Comparison of ENCODE assay signal across 13 mouse cellular contexts in the genomic region with DNA sequence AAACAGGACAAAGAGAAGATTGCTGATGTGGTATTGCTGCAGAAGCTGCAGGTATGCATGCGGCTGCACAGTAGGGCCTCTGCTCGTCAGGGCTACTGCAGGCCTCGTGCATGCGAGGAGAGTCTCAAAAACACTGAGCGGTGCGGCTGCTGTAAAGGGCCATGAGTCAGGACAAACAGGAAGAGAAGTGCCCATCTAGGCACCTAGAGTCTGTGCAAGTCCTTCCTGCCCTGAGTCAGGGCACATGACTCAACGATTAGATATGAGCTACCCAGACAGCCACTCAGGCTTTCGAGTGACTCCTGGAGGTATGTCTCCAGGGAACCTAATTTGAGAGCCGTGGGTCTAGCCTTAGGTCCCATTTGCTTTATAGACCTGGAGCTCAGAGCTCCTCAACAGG. TPM values are rescaled to one million over a fixed set of nuclear protein-coding genes. Genes with fewer than 3 reads are reported as not detected.
DNase-seq lines count a peak whose midpoint lies in the region; ATAC-seq and TF ChIP-seq lines count a peak whose summit lies in the region.
"Had no signal": no experiment of that assay in that cellular context is flagged by ENCODE, and none has a peak within 500 bp of the region (broad histone marks: within the 10 kb centered on the region; RNA-seq: fewer than 3 reads in every experiment).

No protein-coding gene starts in this region.

- H3K4me2 ChIP-seq in heart, postnatal 0 days (ENCODE audit: low read depth, low read length), result no peak overlapping the region
- H3K4me2 ChIP-seq: limb, embryonic 15.5 days had no signal

- DNase-seq in heart, postnatal 0 days (ENCODE audit: low spot score), result no peak
- DNase-seq in heart, adult 9 months (ENCODE audit: low spot score in 2 of 2), result no peak
- DNase-seq in CD4-positive, CD25-positive, alpha-beta regulatory T cell, adult 2 months (ENCODE audit: low read depth, low spot score), result peak; percentile 28
- DNase-seq in left cerebral cortex, adult 2 months (ENCODE audit: extremely low spot score in 1 of 2, low spot score in 2 of 2), result no peak
- DNase-seq in gastrocnemius, postnatal 25 days, result no peak
- DNase-seq in urinary bladder, postnatal 4 days (ENCODE audit: low spot score in 2 of 2), result no peak
- DNase-seq: forebrain, postnatal 0 days; heart, postnatal 36 days; kidney, postnatal 4 days; right cerebral cortex, postnatal 4 days had no signal

- ATAC-seq in heart, postnatal 0 days (ENCODE audit: insufficient read depth, low read depth), result no peak
- ATAC-seq: forebrain, postnatal 0 days had no signal

- intact Hi-C loops in left cerebral cortex, adult 2 months (cut with DNase I), result no loop called here

- H3K9me3 ChIP-seq in heart, postnatal 0 days (replicated peaks; ENCODE audit: control insufficient read depth, low read length), result no peaks in the 10 kb centered on the region
- 0 out of 2 replicates have a peak, but pooled peaks cover 4% of the 10 kb centered on the region for H3K9me3 ChIP-seq in megakaryocyte, embryonic 14.5 days
- H3K9me3 ChIP-seq: limb, embryonic 15.5 days had no signal

- no peak for TF ChIP-seq POLR2A in bone marrow, adult 2 months (IDR thresholded peaks at IDR 0.05; ENCODE audit: borderline replicate concordance, control insufficient read depth, low read depth, low read length)

- H3K4me3 ChIP-seq in heart, postnatal 0 days (ENCODE audit: low read depth, low read length), result no peak overlapping the region
- H3K4me3 ChIP-seq in bone marrow, adult 2 months (replicated peaks; ENCODE audit: control insufficient read depth, low read depth, low read length), result no peak overlapping the region
- H3K4me3 ChIP-seq in megakaryocyte, embryonic 14.5 days (replicated peaks), result peak overlapping the region; percentile 79
- H3K4me3 ChIP-seq in left cerebral cortex, adult 2 months, result no peak overlapping the region
- H3K4me3 ChIP-seq: limb, embryonic 15.5 days had no signal

- no peak for TF ChIP-seq CTCF in heart, postnatal 0 days (IDR thresholded peaks at IDR 0.05; ENCODE audit: low read depth)
- no peak for TF ChIP-seq CTCF in bone marrow, adult 2 months (IDR thresholded peaks at IDR 0.05; ENCODE audit: control insufficient read depth, insufficient read depth, low read length)
- TF ChIP-seq CTCF in left cerebral cortex, adult 2 months (IDR thresholded peaks at IDR 0.05), result no peak

- whole genome bisulfite sequencing in heart, postnatal 0 days, result 37% methylated on average over 9 of the region's 9 CpGs
- 13% methylated on average over 9 of the region's 9 CpGs for WGBS in bone marrow, adult 2 months

- 0 out of 2 replicates have a peak overlapping the region, but pooled peaks have one; percentile 4 for H3K27ac ChIP-seq in heart, postnatal 0 days (ENCODE audit: low read depth)
- H3K27ac ChIP-seq in bone marrow, adult 2 months (ENCODE audit: control insufficient read depth, insufficient read depth, low read depth, low read length, poor library complexity), result peak overlapping the region; percentile 45; the same call in 1 of the 2 replicates
- H3K27ac ChIP-seq in left cerebral cortex, adult 2 months, result no peak overlapping the region
- H3K27ac ChIP-seq: limb, embryonic 15.5 days had no signal

- no peak overlapping the region for H3K9ac ChIP-seq in heart, postnatal 0 days (replicated peaks; ENCODE audit: low read depth, low read length)
- H3K9ac ChIP-seq: forebrain, postnatal 0 days; limb, embryonic 15.5 days had no signal

- no peaks in the 10 kb centered on the region for H3K4me1 ChIP-seq in heart, postnatal 0 days (ENCODE audit: control insufficient read depth, insufficient read depth)
- H3K4me1 ChIP-seq in bone marrow, adult 2 months (ENCODE audit: control insufficient read depth, insufficient read depth, low read length), result peaks cover 6% of the 10 kb centered on the region; the same call in 1 of the 2 replicates
- peaks cover 60% of the 10 kb centered on the region for H3K4me1 ChIP-seq in megakaryocyte, embryonic 14.5 days

- H3K36me3 ChIP-seq in heart, postnatal 0 days (replicated peaks; ENCODE audit: control insufficient read depth, insufficient read depth, low read length), result no peaks in the 10 kb centered on the region
- no peaks in the 10 kb centered on the region for H3K36me3 ChIP-seq in megakaryocyte, embryonic 14.5 days (replicated peaks; ENCODE audit: low read length)

- no peaks in the 10 kb centered on the region for H3K27me3 ChIP-seq in heart, postnatal 0 days (ENCODE audit: control insufficient read depth, insufficient read depth, low read length)
- H3K27me3 ChIP-seq in megakaryocyte, embryonic 14.5 days (replicated peaks), result peaks cover 47% of the 10 kb centered on the region
- H3K27me3 ChIP-seq: limb, embryonic 15.5 days had no signal

- TF ChIP-seq EP300 in heart, postnatal 0 days (IDR thresholded peaks at IDR 0.05; ENCODE audit: low read depth), result no peak

RNA-seq across cellular contexts. Expression of a gene that starts 26.5 kb away (rescaled TPM):
- total RNA-seq in heart, postnatal 0 days (2014; rRNA removed; ENCODE audit: low replicate concordance), result 6.9 and 7.0 TPM in 2 replicates
- polyA plus RNA-seq in heart, postnatal 0 days (2015; fragmentation: Nextera tagmentation; extraction: Ambion mirVana), result 0.75 and 0.89 TPM in 2 replicates
- 10.8 and 12.5 TPM in 2 replicates for polyA plus RNA-seq in bone marrow, adult 2 months (2011; ENCODE audit: insufficient read depth, insufficient read length, low replicate concordance, missing spikeins)
- 0.17 and 1.3 TPM in 2 replicates for polyA plus RNA-seq in megakaryocyte, embryonic 14.5 days (2012; ENCODE audit: insufficient read depth, low replicate concordance)
- 1 to 10 TPM; 2.2 to 3.3 TPM for total RNA-seq in left cerebral cortex, adult 2 months (2021)
- total RNA-seq in gastrocnemius, postnatal 25 days (2021), result 1 to 10 TPM; 1.6 to 2.4 TPM

RNA-seq across cellular contexts. Expression of a gene that starts 50.1 kb away (rescaled TPM):
- total RNA-seq in heart, postnatal 0 days (2014; rRNA removed; ENCODE audit: low replicate concordance), result 301 and 397 TPM in 2 replicates
- 419 and 436 TPM in 2 replicates for polyA plus RNA-seq in heart, postnatal 0 days (2015; fragmentation: Nextera tagmentation; extraction: Ambion mirVana)
- polyA plus RNA-seq in bone marrow, adult 2 months (2011; ENCODE audit: insufficient read depth, insufficient read length, low replicate concordance, missing spikeins), result 53.9 and 105 TPM in 2 replicates
- polyA plus RNA-seq in megakaryocyte, embryonic 14.5 days (2012; ENCODE audit: insufficient read depth, low replicate concordance), result 35.6 and 163 TPM in 2 replicates
- total RNA-seq in left cerebral cortex, adult 2 months (2021), result 100 to 1,000 TPM; 215 to 245 TPM
- 100 to 1,000 TPM; 356 to 366 TPM for total RNA-seq in gastrocnemius, postnatal 25 days (2021)

RNA-seq across cellular contexts. Expression of a gene that starts 54.8 kb away (rescaled TPM):
- 77.6 and 82.4 TPM in 2 replicates for total RNA-seq in heart, postnatal 0 days (2014; rRNA removed; ENCODE audit: low replicate concordance)
- 4.2 and 4.5 TPM in 2 replicates for polyA plus RNA-seq in heart, postnatal 0 days (2015; fragmentation: Nextera tagmentation; extraction: Ambion mirVana)
- 34.2 and 56.8 TPM in 2 replicates for polyA plus RNA-seq in bone marrow, adult 2 months (2011; ENCODE audit: insufficient read depth, insufficient read length, low replicate concordance, missing spikeins)
- 164 and 277 TPM in 2 replicates for polyA plus RNA-seq in megakaryocyte, embryonic 14.5 days (2012; ENCODE audit: insufficient read depth, low replicate concordance)
- total RNA-seq in left cerebral cortex, adult 2 months (2021), result 10 to 100 TPM; 13.0 to 14.0 TPM
- 10 to 100 TPM; 16.9 to 21.0 TPM for total RNA-seq in gastrocnemius, postnatal 25 days (2021)
